Mouse (Mus musculus) intestine, embryonic 14.5 days (tissue): ENCODE results near the gene Slc15a1. TPM values are rescaled to one million over a fixed set of nuclear protein-coding genes. Genes with fewer than 3 reads are reported as not detected.
"Not testable (repeated sequence)": the region's sequence is repeated elsewhere in the genome, so short reads cannot be mapped to it uniquely, and the experiment has no call there.

Experiments
- ATAC-seq: fragments of 200-750 bp; cut with Nextera tagmentation; replicated peaks from 2 replicates; pipeline ENCODE4 v1.8.0; 2017; ENCODE audit warnings: low read depth, moderate number of reproducible peaks, moderate TSS enrichment, moderate library complexity; ENCODE audit not compliant: low FRiP score, low TSS enrichment
- DNase-seq: peaks from one replicate; pipeline ENCODE4 v3.0.0-alpha.2; 2018; ENCODE audit warnings: low spot score
- H3K27ac ChIP-seq: fragments of 300-500 bp; sonication (generic); 2 replicates; pipeline ENCODE4 v1.5.1; 2014; ENCODE audit warnings: low read depth, mild to moderate bottlenecking, control low read depth
- H3K27me3 ChIP-seq: fragments of 300-500 bp; sonication (generic); replicated peaks from 2 replicates; pipeline ENCODE4 v1.6.1; 2014; ENCODE audit warnings: low read length, control low read depth; ENCODE audit not compliant: control insufficient read depth, insufficient read depth
- H3K36me3 ChIP-seq: fragments of 300-500 bp; sonication (generic); 2 replicates; pipeline ENCODE4 v1.6.1; 2014; ENCODE audit warnings: low read length, control low read depth; ENCODE audit not compliant: control insufficient read depth, insufficient read depth
- H3K4me1 ChIP-seq: fragments of 300-500 bp; sonication (generic); replicated peaks from 2 replicates; pipeline ENCODE4 v1.6.1; 2014; ENCODE audit warnings: low read length, control low read depth, mixed read lengths; ENCODE audit not compliant: control insufficient read depth, insufficient read depth
- H3K4me2 ChIP-seq: fragments of 300-500 bp; sonication (generic); 2 replicates; pipeline ENCODE4 v1.6.1; 2014; ENCODE audit warnings: low read length
- H3K4me3 ChIP-seq: fragments of 300-500 bp; sonication (generic); 2 replicates; pipeline ENCODE4 v1.5.1; 2014; ENCODE audit warnings: low read depth, low read length, control low read depth, mixed read lengths
- H3K9ac ChIP-seq: fragments of 300-500 bp; sonication (generic); 2 replicates; pipeline ENCODE4 v1.6.1; 2014; ENCODE audit warnings: mild to moderate bottlenecking, low read length
- H3K9me3 ChIP-seq: fragments of 300-500 bp; sonication (generic); 2 replicates; pipeline ENCODE4 v1.6.1; 2016; ENCODE audit warnings: low read length, control low read depth; ENCODE audit not compliant: control insufficient read depth
- WGBS: fragments of 180-500 bp; shearing (Covaris S2); extraction: QIAGEN DNeasy Blood & Tissue Kit; methylation state at CpG from one replicate; pipeline ENCODE4 v1.1.7; 2014; 5-methylcytosine and 5-hydroxymethylcytosine counted together
- polyA plus RNA-seq: library from polyadenylated mRNA; unstranded; fragments of >200 nt; fragmentation: Nextera tagmentation; extraction: Ambion mirVana; gene quantifications from 2 replicates; pipeline ENCODE4 v1.2.1, GENCODE M21; 2014

Gene Slc15a1
- polyA plus RNA-seq, 1 experiment from 2014 or later = 0.39 TPM

- Histone ChIP-seq H3K4me2 (no peak overlapping the region), H3K36me3 (no peaks in the 10 kb centered on the region)
Observed at GRCm38 (mm10) chr14:121422664-121423340, 82.2 kb downstream of the Slc15a1 start.

GRCm38 (mm10) chr14:121422000-121422399 is 83.1 kb downstream of the Slc15a1 start:
- WGBS = 92% methylated on average over 4 of the region's 4 CpGs
- no peak overlapping the region for H3K27ac ChIP-seq

More at GRCm38 (mm10) chr14:121422664-121423340, 82.2 kb downstream of the Slc15a1 start:
- no peaks in the 10 kb centered on the region for H3K27me3 ChIP-seq
- 37% methylated on average over 4 of the region's 4 CpGs for WGBS
- no peak for DNase-seq
- peaks cover 4% of the 10 kb centered on the region; the same call in 1 of the 2 replicates for H3K4me1 ChIP-seq
- no peak overlapping the region for H3K9ac ChIP-seq
- peak overlapping the region; percentile 36; the same call in 1 of the 2 replicates for H3K27ac ChIP-seq
- no peak overlapping the region for H3K4me3 ChIP-seq
- no peak for ATAC-seq
- H3K9me3 ChIP-seq = 0 out of 2 replicates have a peak, but pooled peaks cover 5% of the 10 kb centered on the region

GRCm38 (mm10) chr14:121417594-121417993 is 87.5 kb downstream of the Slc15a1 start:
- H3K9ac ChIP-seq = no peak overlapping the region
- DNase-seq (no peak), ATAC-seq (no peak)
- H3K27me3 ChIP-seq = no peaks in the 10 kb centered on the region
- no peak overlapping the region for H3K4me3 ChIP-seq
- 81% methylated on average over 5 of the region's 5 CpGs for WGBS
- H3K4me1 ChIP-seq = no peaks in the 10 kb centered on the region; the same call in 1 of the 2 replicates
- H3K27ac ChIP-seq = no peak overlapping the region
- no peak overlapping the region for H3K4me2 ChIP-seq
- no peaks in the 10 kb centered on the region for H3K36me3 ChIP-seq
- 0 out of 2 replicates have a peak, but pooled peaks cover 5% of the 10 kb centered on the region for H3K9me3 ChIP-seq

More at GRCm38 (mm10) chr14:121422000-121422399, 83.1 kb downstream of the Slc15a1 start:
- Histone ChIP-seq H3K36me3 (no peaks in the 10 kb centered on the region), H3K27me3 (no peaks in the 10 kb centered on the region), H3K4me2 (no peak overlapping the region), H3K4me3 (no peak overlapping the region), H3K9me3 (0 out of 2 replicates have a peak, but pooled peaks cover 5% of the 10 kb centered on the region), H3K9ac (no peak overlapping the region), H3K4me1 (peaks cover 4% of the 10 kb centered on the region; the same call in 1 of the 2 replicates)
- ATAC-seq = no peak
- DNase-seq = no peak

- no peak for ATAC-seq
Observed at GRCm38 (mm10) chr14:121416626-121417319, 88.3 kb downstream of the Slc15a1 start.

GRCm38 (mm10) chr14:121414635-121415241 is 90.3 kb downstream of the Slc15a1 start:
- no peak for ATAC-seq
- DNase-seq = no peak
- no peak overlapping the region for H3K27ac ChIP-seq

More at GRCm38 (mm10) chr14:121416626-121417319, 88.3 kb downstream of the Slc15a1 start:
- Histone ChIP-seq H3K36me3 (no peaks in the 10 kb centered on the region), H3K27me3 (no peaks in the 10 kb centered on the region), H3K4me1 (no peaks in the 10 kb centered on the region), H3K27ac (no peak overlapping the region), H3K9me3 (0 out of 2 replicates have a peak, but pooled peaks cover 5% of the 10 kb centered on the region), H3K9ac (no peak overlapping the region), H3K4me3 (no peak overlapping the region), H3K4me2 (no peak overlapping the region)
- 84% methylated on average over 11 of the region's 12 CpGs for WGBS
- DNase-seq = no peak

GRCm38 (mm10) chr14:121413726-121414125 is 91.3 kb downstream of the Slc15a1 start:
- H3K9ac ChIP-seq = not testable (repeated sequence)

More at GRCm38 (mm10) chr14:121414635-121415241, 90.3 kb downstream of the Slc15a1 start:
- H3K27me3 ChIP-seq = no peaks in the 10 kb centered on the region
- no peak overlapping the region for H3K4me2 ChIP-seq
- no peak overlapping the region for H3K9ac ChIP-seq
- WGBS = 63% methylated on average over 6 of the region's 6 CpGs
- no peaks in the 10 kb centered on the region for H3K4me1 ChIP-seq
- no peaks in the 10 kb centered on the region for H3K36me3 ChIP-seq
- H3K4me3 ChIP-seq = no peak overlapping the region
- H3K9me3 ChIP-seq = no peaks in the 10 kb centered on the region

More at GRCm38 (mm10) chr14:121413726-121414125, 91.3 kb downstream of the Slc15a1 start:
- not testable (repeated sequence) for H3K4me1 ChIP-seq, ATAC-seq, H3K4me3 ChIP-seq, H3K27ac ChIP-seq, DNase-seq, H3K4me2 ChIP-seq, H3K36me3 ChIP-seq, H3K27me3 ChIP-seq, H3K9me3 ChIP-seq
- 97% methylated on average over 1 of the region's 1 CpGs for WGBS

Other genes starting within 250 kb of the Slc15a1 start
- gene Stk24, start 125.2 kb downstream of the Slc15a1 start, polyA plus RNA-seq = 49.3 and 51.6 TPM in 2 replicates